Mouse (Mus musculus) liver, embryonic 14.5 days (tissue): ENCODE results near the gene Foxk1. TPM values are rescaled to one million over a fixed set of nuclear protein-coding genes. Genes with fewer than 3 reads are reported as not detected.

Experiments
- ATAC-seq: fragments of 200-750 bp; cut with Nextera tagmentation; 2 replicates; pipeline ENCODE4 v1.8.0; 2017; ENCODE audit warnings: moderate number of reproducible peaks, mild to moderate bottlenecking, moderate library complexity; ENCODE audit not compliant: insufficient read depth
- DNase-seq, 3 experiments: peaks; one replicate each; pipeline ENCODE4 v3.0.0-alpha.2; 2012 to 2013; ENCODE audit warnings: low read depth in 3 of 3, low spot score in 3 of 3
- H3K27ac ChIP-seq: fragments of 300-500 bp; sonication (generic); 2 replicates; pipeline ENCODE4 v1.5.1; 2014; ENCODE audit warnings: moderate library complexity, mild to moderate bottlenecking, control low read depth, inconsistent platforms
- H3K27me3 ChIP-seq: fragments of 300-500 bp; sonication (generic); 2 replicates; pipeline ENCODE4 v1.6.1; 2014; ENCODE audit warnings: mild to moderate bottlenecking, low read length, moderate library complexity; ENCODE audit not compliant: control insufficient read depth, insufficient read depth
- H3K36me3 ChIP-seq: fragments of 300-500 bp; sonication (generic); replicated peaks from 2 replicates; pipeline ENCODE4 v1.6.1; 2014; ENCODE audit warnings: low read depth; ENCODE audit not compliant: control insufficient read depth, insufficient read depth
- H3K4me1 ChIP-seq, 2 experiments: fragments of 200-500 bp in 1 of 2; fragments of 300-500 bp in 1 of 2; sonication (generic) in 1 of 2; replicated peaks; 2 replicates each; pipeline ENCODE4 v1.6.1; 2012 to 2014; ENCODE audit warnings: antibody characterized with exemption in 1 of 2, inconsistent platforms in 1 of 2, low read length in 1 of 2; ENCODE audit not compliant: control insufficient read depth in 2 of 2, insufficient read depth in 2 of 2
- H3K4me2 ChIP-seq: fragments of 300-500 bp; sonication (generic); 2 replicates; pipeline ENCODE4 v1.6.1; 2014; ENCODE audit warnings: low read depth, mild to moderate bottlenecking, control low read depth, moderate library complexity
- H3K4me3 ChIP-seq, 2 experiments: fragments of 200-500 bp in 1 of 2; fragments of 300-500 bp in 1 of 2; sonication (generic) in 1 of 2; 2 replicates each; pipeline ENCODE4 v1.5.1; 2012 to 2014; ENCODE audit warnings: low read depth in 2 of 2, low read length in 2 of 2, mild to moderate bottlenecking in 2 of 2, control low read depth in 1 of 2, inconsistent platforms in 1 of 2, moderate library complexity in 1 of 2; ENCODE audit not compliant: insufficient read depth in 1 of 2
- H3K9ac ChIP-seq: fragments of 300-500 bp; sonication (generic); replicated peaks from 2 replicates; pipeline ENCODE4 v1.6.1; 2014; ENCODE audit warnings: mild to moderate bottlenecking, control low read depth, moderate library complexity
- H3K9me3 ChIP-seq: fragments of 300-500 bp; sonication (generic); 2 replicates; pipeline ENCODE4 v1.6.1; 2016; ENCODE audit warnings: low read length, mixed read lengths; ENCODE audit not compliant: control insufficient read depth
- CTCF ChIP-seq: IDR thresholded peaks from 2 replicates; pipeline ENCODE4 v1.5.1; 2016; ENCODE audit warnings: antibody characterized with exemption, low read depth, control low read depth
- EP300 ChIP-seq: IDR thresholded peaks from 2 replicates; pipeline ENCODE4 v1.6.1; 2016; ENCODE audit warnings: antibody characterized with exemption, low read depth
- whole genome bisulfite sequencing: fragments of 180-500 bp; shearing (Covaris S2); extraction: QIAGEN DNeasy Blood & Tissue Kit; methylation state at CpG from one replicate; pipeline ENCODE4 v1.1.7; 2014; ENCODE audit not compliant: insufficient replicate concordance; 5-methylcytosine and 5-hydroxymethylcytosine counted together
- polyA plus RNA-seq, 2 experiments: library from polyadenylated mRNA; depleted of rRNA in 1 of 2; stranded (reverse) in 1 of 2; unstranded in 1 of 2; fragments of >200 nt; fragmentation: Nextera tagmentation in 1 of 2; extraction: Ambion mirVana in 1 of 2; gene quantifications; 2 replicates each; pipeline versions ENCODE4 v1.2.1 to v1.2.3; 2012 to 2014

Gene Foxk1
- polyA plus RNA-seq, 2 experiments: 1.1 to 2.4 TPM

GRCm38 (mm10) chr5:142406937-142407336 lies 5.6 kb downstream of the Foxk1 start:
- ATAC-seq (no peak), DNase-seq (no peak)
- Histone ChIP-seq H3K9me3 (no peaks in the 10 kb centered on the region), H3K27me3 (no peaks in the 10 kb centered on the region), H3K9ac (no peak overlapping the region), H3K4me3 (no peak overlapping the region), H3K4me2 (no peak overlapping the region), H3K36me3 (no peaks in the 10 kb centered on the region), H3K4me1 (peaks cover 6 to 34% of the 10 kb centered on the region in 2 experiments), H3K27ac (no peak overlapping the region)
- 64% methylated on average over 11 of the region's 11 CpGs for WGBS
- TF ChIP-seq CTCF (no peak), EP300 (no peak)

GRCm38 (mm10) chr5:142407381-142407780 lies 6.1 kb downstream of the Foxk1 start:
- DNase-seq: no peak
- H3K4me1 ChIP-seq: peaks cover 6 to 31% of the 10 kb centered on the region in 2 experiments
- no peak for TF ChIP-seq EP300
- TF ChIP-seq CTCF: no peak

GRCm38 (mm10) chr5:142409169-142409568 lies 7.9 kb downstream of the Foxk1 start:
- WGBS: 61% methylated on average over 6 of the region's 6 CpGs
- H3K9me3 ChIP-seq: no peaks in the 10 kb centered on the region
- H3K4me1 ChIP-seq: peaks cover 0 to 18% of the 10 kb centered on the region in 2 experiments; a peak in 2 of 4 replicates
- no peak for ATAC-seq
- DNase-seq: no peak
- H3K4me2 ChIP-seq: no peak overlapping the region
- no peak overlapping the region for H3K9ac ChIP-seq
- H3K36me3 ChIP-seq: no peaks in the 10 kb centered on the region
- no peak overlapping the region for H3K4me3 ChIP-seq
- no peaks in the 10 kb centered on the region for H3K27me3 ChIP-seq
- no peak for TF ChIP-seq EP300
- TF ChIP-seq CTCF: no peak
- H3K27ac ChIP-seq: no peak overlapping the region

More at GRCm38 (mm10) chr5:142407381-142407780, 6.1 kb downstream of the Foxk1 start:
- H3K9me3 ChIP-seq: no peaks in the 10 kb centered on the region
- no peak for ATAC-seq
- H3K36me3 ChIP-seq: no peaks in the 10 kb centered on the region
- H3K4me3 ChIP-seq: no peak overlapping the region
- H3K9ac ChIP-seq: no peak overlapping the region
- H3K27ac ChIP-seq: no peak overlapping the region
- H3K4me2 ChIP-seq: no peak overlapping the region
- WGBS: 65% methylated on average over 7 of the region's 7 CpGs
- no peaks in the 10 kb centered on the region for H3K27me3 ChIP-seq

DNA sequence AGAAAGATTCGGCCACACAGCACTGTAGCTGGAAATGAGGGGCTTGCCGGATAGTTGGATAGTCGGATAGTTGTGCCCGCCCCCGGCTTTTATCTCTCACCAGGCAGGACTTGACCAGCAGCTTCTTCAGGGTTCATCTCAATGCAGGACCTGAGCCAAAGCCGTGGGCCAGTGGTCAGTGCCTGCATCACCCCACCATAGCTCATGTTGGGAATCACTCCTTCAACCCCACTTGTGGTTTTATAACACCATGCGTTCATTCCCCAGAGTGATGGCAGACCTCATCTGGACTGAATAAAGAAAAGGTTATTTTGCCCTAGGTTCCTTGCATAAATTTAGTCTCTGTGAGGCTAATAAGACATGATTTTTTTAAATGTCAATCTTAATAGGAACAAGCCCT lies 9.1 kb downstream of the Foxk1 start:
- Histone ChIP-seq H3K9me3 (no peaks in the 10 kb centered on the region), H3K4me1 (peaks cover 0 to 14% of the 10 kb centered on the region in 2 experiments; a peak in 2 of 4 replicates), H3K4me2 (no peak overlapping the region), H3K36me3 (no peaks in the 10 kb centered on the region), H3K4me3 (no peak overlapping the region), H3K27me3 (no peaks in the 10 kb centered on the region), H3K27ac (no peak overlapping the region), H3K9ac (no peak overlapping the region)
- TF ChIP-seq CTCF: no peak
- TF ChIP-seq EP300: no peak
- DNase-seq: no peak
- ATAC-seq: no peak
- WGBS: 65% methylated on average over 7 of the region's 7 CpGs

DNA sequence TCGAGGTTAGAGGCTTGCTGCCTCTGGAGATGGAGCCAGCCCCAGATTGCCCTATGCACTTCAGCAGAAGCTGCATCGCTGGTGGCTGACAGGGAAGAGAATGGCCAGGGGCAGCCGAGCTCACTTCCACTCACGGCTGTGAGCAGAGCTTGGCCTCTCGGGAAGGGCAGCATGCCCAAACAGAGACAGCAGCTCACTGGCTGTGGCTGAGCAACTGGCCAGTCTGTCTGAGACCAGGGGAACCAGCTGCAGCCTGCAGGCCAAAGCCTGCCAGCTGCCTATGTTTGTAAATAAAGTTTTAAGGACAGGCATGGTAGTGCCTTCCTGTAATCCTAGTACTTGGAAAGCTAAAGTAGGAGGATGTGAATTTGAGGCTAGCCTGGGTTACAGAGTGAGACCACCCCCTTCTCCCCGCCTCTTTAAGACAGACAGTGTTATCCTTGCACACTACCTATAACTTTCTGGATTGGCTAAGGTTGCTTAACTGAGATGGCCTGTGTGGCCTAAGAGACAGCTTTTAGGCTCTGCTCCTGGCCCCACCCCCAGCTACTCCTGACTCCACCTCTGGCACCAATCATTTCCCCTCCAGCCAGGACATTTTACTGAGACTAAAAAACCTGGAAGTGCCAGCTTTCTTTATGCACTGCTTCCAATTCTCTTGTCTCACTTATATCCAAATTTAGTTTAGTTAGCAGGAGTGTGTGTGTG lies 11.5 kb downstream of the Foxk1 start:
- Histone ChIP-seq H3K9ac (no peak overlapping the region), H3K4me2 (no peak overlapping the region), H3K27me3 (no peaks in the 10 kb centered on the region), H3K9me3 (no peaks in the 10 kb centered on the region), H3K4me3 (no peak overlapping the region), H3K27ac (no peak overlapping the region), H3K4me1 (peaks cover 14 to 19% of the 10 kb centered on the region in 2 experiments), H3K36me3 (no peaks in the 10 kb centered on the region)
- no peak for ATAC-seq
- TF ChIP-seq EP300 (no peak), CTCF (no peak)
- 63% methylated on average over 6 of the region's 6 CpGs for WGBS
- no peak for DNase-seq
